Mouse (Mus musculus) lung, adult 2 months (tissue): ENCODE data around the gene Fscn2.

Experiments used
- CTCF ChIP-seq: fragments of 200-500 bp; IDR thresholded peaks from 2 replicates; pipeline ENCODE4 v1.5.1; 2011; ENCODE audit warnings: mild to moderate bottlenecking, low read length, control low read depth; ENCODE audit not compliant: insufficient read depth
- POLR2A ChIP-seq: fragments of 200-500 bp; IDR thresholded peaks from 2 replicates; pipeline ENCODE4 v1.6.1; 2011; ENCODE audit warnings: low read depth, mild to moderate bottlenecking, control low read depth, low read length, borderline replicate concordance; ENCODE audit errors: extremely low read depth

- no peak for TF ChIP-seq POLR2A
- TF ChIP-seq CTCF, result no peak
These were observed 22.5 kb upstream of the Fscn2 start for GRCm38 (mm10) chr11:120338786-120339185.
